Mouse (Mus musculus) cerebellum, adult 2 months (tissue): ENCODE measurements at regions not wholly inside any gene's neighbourhood (a gene's known extent, or its start where the extent isn't known, plus 50 kb on each side); places are given as distances from the start of the nearest gene placed in this dataset.
"Not testable (repeated sequence)": the region's sequence is repeated elsewhere in the genome, so short reads cannot be mapped to it uniquely, and the experiment has no call there.

Source experiments
- DNase-seq, 2 experiments: peaks; one replicate each; pipeline ENCODE4 v3.0.0; 2021
- H3K27ac ChIP-seq: fragments of 200-500 bp; 2 replicates; pipeline ENCODE4 v1.5.1; 2012; ENCODE audit warnings: low read length, control low read depth, inconsistent platforms; ENCODE audit not compliant: insufficient read depth
- H3K27me3 ChIP-seq: fragments of 200-500 bp; 2 replicates; pipeline ENCODE4 v1.6.1; 2012; ENCODE audit warnings: inconsistent platforms, mild to moderate bottlenecking, low read length, moderate library complexity; ENCODE audit not compliant: control insufficient read depth, insufficient read depth
- H3K4me1 ChIP-seq: fragments of 200-500 bp; 2 replicates; pipeline ENCODE4 v1.6.1; 2011; ENCODE audit warnings: low read length; ENCODE audit not compliant: control insufficient read depth, insufficient read depth
- H3K4me3 ChIP-seq: fragments of 200-500 bp; replicated peaks from 2 replicates; pipeline ENCODE3; 2011; ENCODE audit warnings: mild to moderate bottlenecking, low read depth, low read length, control low read depth; ENCODE audit not compliant: insufficient read depth
- CTCF ChIP-seq: fragments of 200-500 bp; IDR thresholded peaks from 2 replicates; pipeline ENCODE4 v1.5.1; 2011; ENCODE audit warnings: low read depth, mild to moderate bottlenecking, control low read depth, low read length, moderate library complexity, borderline replicate concordance; ENCODE audit not compliant: insufficient read depth
- POLR2A ChIP-seq: fragments of 200-500 bp; IDR thresholded peaks from 2 replicates; pipeline ENCODE4 v1.6.1; 2011; ENCODE audit warnings: low read length, control low read depth, borderline replicate concordance; ENCODE audit not compliant: insufficient read depth
- WGBS: fragments of 180-500 bp; shearing (Covaris S2); methylation state at CpG from one replicate; pipeline ENCODE4 v1.1.7; 2018; 5-methylcytosine and 5-hydroxymethylcytosine counted together

DNA sequence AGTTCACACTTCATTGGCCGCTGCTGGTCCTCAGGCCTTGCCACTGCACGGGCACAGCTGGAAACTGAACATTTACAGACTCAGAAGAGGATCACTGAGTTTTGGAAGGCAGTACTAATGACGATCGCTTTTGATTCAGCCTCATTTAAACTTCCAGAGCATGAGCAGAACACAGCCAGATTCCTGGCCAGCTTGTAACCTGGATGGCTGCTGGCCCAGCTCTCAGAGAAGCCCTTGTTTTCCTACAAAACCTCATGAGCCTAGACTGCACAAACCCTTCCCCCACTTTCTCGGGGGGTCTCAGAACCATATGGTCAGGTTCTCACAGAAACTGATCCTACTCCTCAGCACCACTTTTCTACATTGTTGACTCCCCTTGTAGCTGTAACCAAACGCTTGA lies 188.2 kb upstream of the Fbxl7 start:
- 13% methylated on average over 6 of the region's 6 CpGs for WGBS
- Histone ChIP-seq H3K4me1 (no peaks in the 10 kb centered on the region), H3K27ac (no peak overlapping the region), H3K27me3 (no peaks in the 10 kb centered on the region), H3K4me3 (no peak overlapping the region)
- TF ChIP-seq POLR2A, result no peak
- no peak for TF ChIP-seq CTCF
- no peak for DNase-seq

- H3K4me1 ChIP-seq, result no peaks in the 10 kb centered on the region
- TF ChIP-seq POLR2A (no peak), CTCF (no peak)
- DNase-seq, result no peak
- H3K27ac ChIP-seq, result no peak overlapping the region
- H3K27me3 ChIP-seq, result no peaks in the 10 kb centered on the region
- no peak overlapping the region for H3K4me3 ChIP-seq
- 83% methylated on average over 6 of the region's 6 CpGs for WGBS
These were observed 193.8 kb upstream of the Fbxl7 start for GRCm38 (mm10) chr15:27089155-27089554.

DNA sequence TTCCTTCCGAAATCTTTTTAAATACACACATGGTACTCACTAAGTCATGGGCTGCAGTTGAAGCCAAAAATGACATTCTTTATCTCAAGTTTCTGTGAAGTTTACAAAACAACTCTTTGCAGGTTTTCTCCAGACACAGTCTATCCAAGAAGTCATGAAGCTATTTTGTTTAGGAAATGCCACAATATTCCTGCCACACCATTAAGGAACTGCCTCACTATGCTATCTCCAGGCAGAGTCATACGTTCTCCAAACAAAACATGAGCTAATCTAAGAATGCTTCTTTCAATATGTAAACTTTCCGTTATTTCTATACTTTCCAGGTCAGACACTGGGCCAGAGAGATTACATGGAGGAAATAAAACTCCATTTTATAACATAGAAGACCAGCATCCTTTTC lies 198.7 kb upstream of the Fbxl7 start:
- H3K4me3 ChIP-seq, result no peak overlapping the region
- no peak overlapping the region for H3K27ac ChIP-seq
- TF ChIP-seq POLR2A (no peak), CTCF (no peak)
- no peaks in the 10 kb centered on the region for H3K4me1 ChIP-seq
- no peak for DNase-seq
- H3K27me3 ChIP-seq, result no peaks in the 10 kb centered on the region
- 93% methylated on average over 3 of the region's 3 CpGs for WGBS

DNA sequence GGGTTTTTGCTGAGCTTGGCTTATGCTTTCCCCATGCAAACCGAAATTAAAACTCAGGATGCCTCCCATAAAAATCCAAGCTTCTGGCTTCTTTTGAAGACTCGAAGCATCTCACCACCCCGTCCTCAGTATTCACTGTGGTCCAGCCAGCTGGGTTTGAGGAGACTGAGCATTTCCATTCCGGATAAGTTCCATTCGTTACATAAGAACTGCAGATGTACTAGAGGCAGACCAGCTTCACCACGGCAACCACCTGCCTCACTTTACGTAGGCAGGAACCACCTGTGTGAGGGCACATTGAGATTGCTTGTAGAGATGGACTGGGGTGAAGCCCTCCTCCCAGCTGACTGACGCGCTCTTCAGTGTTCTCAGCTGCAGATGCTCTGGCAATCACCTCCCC lies 199.9 kb upstream of the Fbxl7 start:
- WGBS, result 93% methylated on average over 9 of the region's 9 CpGs
- DNase-seq, result no peak
- H3K27me3 ChIP-seq, result no peaks in the 10 kb centered on the region
- H3K4me3 ChIP-seq, result no peak overlapping the region
- no peak overlapping the region for H3K27ac ChIP-seq
- TF ChIP-seq POLR2A (no peak), CTCF (no peak)
- H3K4me1 ChIP-seq, result no peaks in the 10 kb centered on the region

- WGBS, result 89% methylated on average over 2 of the region's 2 CpGs
- H3K4me3 ChIP-seq, result not testable (repeated sequence)
These were observed 206.2 kb upstream of the Fbxl7 start for GRCm38 (mm10) chr15:27101610-27102009.

GRCm38 (mm10) chr15:27109130-27109529 lies 213.8 kb upstream of the Fbxl7 start:
- Histone ChIP-seq H3K4me1 (no peaks in the 10 kb centered on the region), H3K4me3 (no peak overlapping the region), H3K27ac (no peak overlapping the region), H3K27me3 (no peaks in the 10 kb centered on the region)
- WGBS, result 89% methylated on average over 3 of the region's 3 CpGs
- no peak for TF ChIP-seq CTCF
- TF ChIP-seq POLR2A, result no peak
- DNase-seq, result no peak

More at GRCm38 (mm10) chr15:27101610-27102009, 206.2 kb upstream of the Fbxl7 start:
- not testable (repeated sequence) for DNase-seq, H3K27ac ChIP-seq, H3K27me3 ChIP-seq, H3K4me1 ChIP-seq

DNA sequence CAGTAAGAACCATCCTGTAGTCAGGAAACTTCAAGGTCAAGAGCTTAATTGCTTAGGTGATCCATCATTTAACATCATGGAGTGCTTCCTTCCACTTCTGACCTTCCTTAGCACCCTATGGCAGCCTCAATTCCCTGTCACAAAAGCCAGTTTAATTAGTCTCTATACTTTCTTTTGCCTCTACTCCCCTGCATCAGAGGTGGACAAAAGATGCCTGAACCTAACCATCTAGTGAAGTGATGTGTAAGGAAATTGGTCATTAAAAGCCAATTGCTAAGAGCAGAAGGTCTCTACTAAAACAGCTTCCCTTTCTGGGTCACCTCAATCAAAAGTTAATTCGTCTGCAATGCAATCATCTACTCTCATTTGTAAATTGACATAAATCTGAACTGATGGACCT lies 234.3 kb upstream of the Fbxl7 start:
- Histone ChIP-seq H3K27me3 (no peaks in the 10 kb centered on the region; the same call in 1 of the 2 replicates), H3K4me1 (no peaks in the 10 kb centered on the region; the same call in 1 of the 2 replicates), H3K27ac (no peak overlapping the region), H3K4me3 (no peak overlapping the region)
- TF ChIP-seq POLR2A (no peak), CTCF (no peak)
- WGBS, result 51% methylated on average over 1 of the region's 1 CpGs
- no peak for DNase-seq

- Histone ChIP-seq H3K27me3 (no peaks in the 10 kb centered on the region), H3K27ac (no peak overlapping the region), H3K4me3 (no peak overlapping the region), H3K4me1 (no peaks in the 10 kb centered on the region)
- no peak for DNase-seq
- TF ChIP-seq CTCF, result no peak
- no peak for TF ChIP-seq POLR2A
- 90% methylated on average over 2 of the region's 2 CpGs for WGBS
These were observed 237.4 kb upstream of the Fbxl7 start for GRCm38 (mm10) chr15:27132761-27133160.

DNA sequence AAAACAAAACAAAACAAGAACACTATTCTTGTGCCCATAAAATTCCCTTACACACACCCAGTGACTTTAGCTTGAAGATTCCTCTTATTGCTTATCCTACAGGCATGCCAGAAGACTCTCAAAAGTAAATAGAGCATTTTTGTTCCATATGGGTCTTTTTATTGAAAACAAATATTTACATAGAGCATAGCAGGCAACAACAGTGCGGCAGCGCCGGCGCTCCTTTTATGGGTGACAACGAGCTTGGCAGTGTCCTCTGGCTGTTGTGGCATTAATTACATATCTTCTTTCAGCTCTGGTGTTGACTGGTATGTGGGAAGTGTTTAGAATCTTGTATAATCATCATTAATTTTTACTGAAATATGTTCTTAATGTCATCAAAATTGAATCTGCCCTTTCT lies 242.2 kb upstream of the Fbxl7 start:
- TF ChIP-seq POLR2A, result no peak
- TF ChIP-seq CTCF, result no peak
- no peak overlapping the region for H3K27ac ChIP-seq
- DNase-seq, result no peak
- WGBS, result 84% methylated on average over 5 of the region's 5 CpGs
- H3K4me1 ChIP-seq, result no peaks in the 10 kb centered on the region
- H3K27me3 ChIP-seq, result no peaks in the 10 kb centered on the region
- no peak overlapping the region for H3K4me3 ChIP-seq
